Mouse (Mus musculus) CH12.LX (cell line): ENCODE data around the gene Dusp16. TPM values are rescaled to one million over a fixed set of nuclear protein-coding genes. Genes with fewer than 3 reads are reported as not detected.

Source experiments
- DNase-seq: peaks from one replicate; pipeline ENCODE4 v3.0.0-alpha.2; 2013; ENCODE audit errors: extremely low read depth
- H3K27ac ChIP-seq: 2 replicates; pipeline ENCODE4 v1.5.1; 2012; ENCODE audit warnings: low read depth, mild to moderate bottlenecking, control low read depth, moderate library complexity; ENCODE audit not compliant: insufficient read depth
- H3K27me3 ChIP-seq: replicated peaks from 2 replicates; pipeline ENCODE3; 2012; ENCODE audit warnings: inconsistent platforms
- H3K36me3 ChIP-seq, 2 experiments: replicated peaks in 1 of 2; 2 replicates each; pipeline versions ENCODE3 to v1.6.1; 2012; ENCODE audit warnings: inconsistent platforms in 1 of 2, low read length in 1 of 2, mild to moderate bottlenecking in 1 of 2, mixed read lengths in 1 of 2, moderate library complexity in 1 of 2; ENCODE audit not compliant: control insufficient read depth in 1 of 2, insufficient read depth in 1 of 2
- H3K4me1 ChIP-seq, 2 experiments: 2 replicates each; pipeline ENCODE4 v1.6.1; 2012; ENCODE audit warnings: inconsistent platforms in 1 of 2, moderate library complexity in 1 of 2; ENCODE audit not compliant: insufficient read depth in 2 of 2, control insufficient read depth in 1 of 2
- H3K4me2 ChIP-seq: 2 replicates; pipeline ENCODE4 v1.6.1; 2012; ENCODE audit warnings: low read depth, mild to moderate bottlenecking, control low read depth; ENCODE audit not compliant: poor library complexity, insufficient read depth, severe bottlenecking
- H3K4me3 ChIP-seq, 3 experiments: fragments of 150-350 bp in 1 of 3; sonication (generic) in 1 of 3; replicated peaks in 1 of 3; 2 replicates each; pipeline versions ENCODE3 to v1.5.1; 2011 to 2012; ENCODE audit warnings: low read depth in 2 of 3, low read length in 2 of 3, mild to moderate bottlenecking in 2 of 3, moderate library complexity in 2 of 3, control low read depth in 1 of 3, improper control_type of control experiment in 1 of 3, inconsistent platforms in 1 of 3, mixed read lengths in 1 of 3; ENCODE audit not compliant: poor library complexity in 1 of 3
- H3K79me2 ChIP-seq: replicated peaks from 2 replicates; pipeline ENCODE4 v1.6.1; 2012; ENCODE audit warnings: mild to moderate bottlenecking, moderate library complexity; ENCODE audit not compliant: control insufficient read depth, poor library complexity, insufficient read depth, severe bottlenecking; ENCODE audit errors: extremely low read depth
- H3K9ac ChIP-seq: 2 replicates; pipeline ENCODE4 v1.6.1; 2012; ENCODE audit warnings: low read depth, mild to moderate bottlenecking, control low read depth, moderate library complexity; ENCODE audit not compliant: insufficient read depth
- H3K9me3 ChIP-seq: replicated peaks from 2 replicates; pipeline ENCODE3; 2012; ENCODE audit warnings: low read length, inconsistent platforms, mixed read lengths
- CHD1 ChIP-seq: IDR thresholded peaks from 2 replicates; pipeline ENCODE4 v1.6.1; 2012; ENCODE audit warnings: low read depth, low read length, improper control_type of control experiment, inconsistent platforms
- CHD2 ChIP-seq: IDR thresholded peaks from 2 replicates; pipeline ENCODE4 v1.6.1; 2011; ENCODE audit warnings: low read length, improper control_type of control experiment
- E2F4 ChIP-seq: IDR thresholded peaks from 2 replicates; pipeline ENCODE4 v1.6.1; 2011; ENCODE audit warnings: low read depth, low read length, improper control_type of control experiment; ENCODE audit not compliant: insufficient replicate concordance
- ELF1 ChIP-seq: IDR thresholded peaks from 2 replicates; pipeline ENCODE4 v1.6.1; 2014; ENCODE audit warnings: low read depth, mild to moderate bottlenecking, inconsistent platforms, low read length, improper control_type of control experiment
- GABPA ChIP-seq: IDR thresholded peaks from 2 replicates; pipeline ENCODE4 v1.6.1; 2012; ENCODE audit warnings: low read depth, low read length, improper control_type of control experiment, inconsistent platforms; ENCODE audit not compliant: insufficient replicate concordance
- HCFC1 ChIP-seq: IDR thresholded peaks from 2 replicates; pipeline ENCODE4 v1.6.1; 2012; ENCODE audit warnings: low read depth, mild to moderate bottlenecking, inconsistent platforms, low read length, improper control_type of control experiment
- IRF4 ChIP-seq: IDR thresholded peaks from 2 replicates; pipeline ENCODE4 v1.6.1; 2014; ENCODE audit warnings: low read depth, mild to moderate bottlenecking, inconsistent platforms, low read length, improper control_type of control experiment
- JUN ChIP-seq: IDR thresholded peaks from 2 replicates; pipeline ENCODE4 v1.6.1; 2011; ENCODE audit warnings: low read depth, mild to moderate bottlenecking, low read length, improper control_type of control experiment, moderate library complexity; ENCODE audit not compliant: insufficient read depth
- JUND ChIP-seq: conservative IDR thresholded peaks from 2 replicates; pipeline ENCODE4 v1.6.1; 2011; ENCODE audit warnings: low read depth, low read length, improper control_type of control experiment
- KAT2A ChIP-seq: IDR thresholded peaks from 2 replicates; pipeline ENCODE4 v1.6.1; 2012; ENCODE audit warnings: low read length, improper control_type of control experiment, inconsistent platforms; ENCODE audit not compliant: insufficient replicate concordance
- MAFK ChIP-seq: IDR thresholded peaks from 2 replicates; pipeline ENCODE4 v1.6.1; 2011; ENCODE audit warnings: low read length, improper control_type of control experiment; ENCODE audit not compliant: insufficient replicate concordance
- MAZ ChIP-seq: IDR thresholded peaks from 2 replicates; pipeline ENCODE4 v1.6.1; 2012; ENCODE audit warnings: low read depth, mild to moderate bottlenecking, inconsistent platforms, low read length, improper control_type of control experiment, moderate library complexity
- MXI1 ChIP-seq: IDR thresholded peaks from 2 replicates; pipeline ENCODE4 v1.6.1; 2011; ENCODE audit warnings: mild to moderate bottlenecking, low read depth, low read length, improper control_type of control experiment
- PAX5 ChIP-seq: IDR thresholded peaks from 2 replicates; pipeline ENCODE4 v1.6.1; 2012; ENCODE audit warnings: low read length, inconsistent platforms, mixed read lengths
- RAD21 ChIP-seq: IDR thresholded peaks from 2 replicates; pipeline ENCODE4 v1.6.1; 2011; ENCODE audit warnings: low read depth, mild to moderate bottlenecking, low read length, improper control_type of control experiment, moderate library complexity
- USF1 ChIP-seq: IDR thresholded peaks from 2 replicates; pipeline ENCODE4 v1.6.1; 2014; ENCODE audit warnings: low read depth, mild to moderate bottlenecking, inconsistent platforms, low read length, improper control_type of control experiment
- ZC3H11A ChIP-seq: IDR thresholded peaks from 2 replicates; pipeline ENCODE4 v1.6.1; 2012; ENCODE audit warnings: low read depth, mild to moderate bottlenecking, inconsistent platforms, low read length, improper control_type of control experiment
- dilution Hi-C: fragments of 300-500 bp; cut with MboI; formaldehyde crosslinking; loops from 2 replicates; pipeline ENCODE4 v1.14.3; 2020; ENCODE audit warnings: low sequenced_read_pairs; ENCODE audit not compliant: extremely low pct_unique_long_range_greater_than_20kb, extremely low pct_ligation_motif_present
- in situ Hi-C: fragments of 300-500 bp; cut with MboI; formaldehyde crosslinking; loops from 3 replicates; pipeline ENCODE4 v1.14.3; 2019; ENCODE audit warnings: low sequenced_read_pairs, low pct_ligation_motif_present, low pct_unique_long_range_greater_than_20kb, mixed read lengths
- polyA plus RNA-seq: library from polyadenylated mRNA; unstranded; fragments of >175 nt; gene quantifications from 2 replicates; pipeline ENCODE4 v1.2.1, GENCODE M21; 2012; ENCODE audit warnings: low read depth; ENCODE audit not compliant: insufficient read length
- total RNA-seq, 2 experiments: library from RNA; depleted of rRNA; stranded (reverse); fragments of 300-350 nt in 1 of 2; fragments of >200 nt in 1 of 2; gene quantifications; 2 replicates each; pipeline ENCODE4 v1.2.3; 2012 to 2014

Dusp16 gene
- total and polyA plus RNA-seq, 3 experiments = 3.7 to 13.1 (median 10.6) TPM

DNA sequence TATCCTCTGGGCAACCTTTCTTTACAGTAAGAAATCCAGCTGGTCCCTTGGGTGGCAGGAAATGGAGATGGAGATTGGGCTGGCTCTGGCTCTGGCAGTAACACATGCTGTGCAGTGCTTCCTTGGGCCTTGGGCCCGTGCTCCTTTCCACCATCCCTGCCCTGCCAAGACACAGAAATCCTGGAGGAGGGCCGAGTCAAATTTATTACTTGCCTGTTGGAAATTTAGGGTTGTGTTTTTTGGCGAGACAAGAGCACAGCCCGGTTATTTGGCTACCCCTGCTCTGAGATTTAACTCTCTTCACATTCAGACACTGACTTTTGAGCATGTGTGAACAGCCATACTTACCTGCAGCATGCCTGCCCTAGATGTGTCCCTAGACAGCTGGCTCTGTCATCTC is 96.3 kb downstream of the Dusp16 start:
- H3K36me3 ChIP-seq = peaks cover 0 to 12% of the 10 kb centered on the region in 2 experiments
- dilution Hi-C loops = no loop called here
- no peak for DNase-seq
- no peaks in the 10 kb centered on the region for H3K79me2 ChIP-seq
- H3K27me3 ChIP-seq = no peaks in the 10 kb centered on the region
- H3K4me2 ChIP-seq = no peak overlapping the region
- H3K4me3 ChIP-seq = no peak overlapping the region
- no peak overlapping the region for H3K27ac ChIP-seq
- H3K9ac ChIP-seq = no peak overlapping the region
- TF ChIP-seq MAFK (no peak), IRF4 (no peak), KAT2A (no peak), RAD21 (no peak), HCFC1 (no peak)
- H3K9me3 ChIP-seq = no peaks in the 10 kb centered on the region
- H3K4me1 ChIP-seq = peaks cover 0 to 5% of the 10 kb centered on the region in 2 experiments; a peak in 2 of 4 replicates
- in situ Hi-C loops = no loop called here

DNA sequence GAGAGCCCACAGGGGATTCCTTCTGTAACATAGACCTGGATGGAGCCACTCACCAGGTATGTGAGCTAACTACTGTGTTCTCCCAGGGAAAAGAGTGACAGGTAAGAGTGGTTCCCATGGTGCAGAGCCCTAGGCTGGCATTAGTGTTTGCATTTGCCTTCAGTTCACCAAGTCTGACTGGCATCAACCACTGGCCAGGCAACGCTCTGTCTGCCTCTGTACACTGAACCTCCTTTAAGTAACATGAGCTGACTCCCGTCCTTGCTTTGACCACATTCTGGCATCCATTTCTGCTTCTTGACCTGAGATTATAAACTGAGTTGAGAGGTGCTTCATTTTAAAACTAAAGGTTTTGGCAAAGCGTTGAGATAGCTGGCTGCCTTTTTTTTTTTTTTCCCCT is 96.8 kb downstream of the Dusp16 start:
- Histone ChIP-seq H3K36me3 (peaks cover 0 to 12% of the 10 kb centered on the region in 2 experiments), H3K4me1 (peaks cover 0 to under 1% of the 10 kb centered on the region in 2 experiments; a peak in 1 of 4 replicates), H3K9me3 (no peaks in the 10 kb centered on the region), H3K27ac (no peak overlapping the region)
- in situ Hi-C loops = no loop called here
- dilution Hi-C loops = no loop called here
- TF ChIP-seq JUND (no peak), MXI1 (no peak), PAX5 (no peak), E2F4 (no peak), IRF4 (no peak)
- TF ChIP-seq, all 38 proteins: peak for 0
- H3K27me3 ChIP-seq = no peaks in the 10 kb centered on the region
- H3K9ac ChIP-seq = no peak overlapping the region
- no peaks in the 10 kb centered on the region for H3K79me2 ChIP-seq
- no peak overlapping the region for H3K4me3 ChIP-seq
- H3K4me2 ChIP-seq = no peak overlapping the region
- DNase-seq = no peak

DNA sequence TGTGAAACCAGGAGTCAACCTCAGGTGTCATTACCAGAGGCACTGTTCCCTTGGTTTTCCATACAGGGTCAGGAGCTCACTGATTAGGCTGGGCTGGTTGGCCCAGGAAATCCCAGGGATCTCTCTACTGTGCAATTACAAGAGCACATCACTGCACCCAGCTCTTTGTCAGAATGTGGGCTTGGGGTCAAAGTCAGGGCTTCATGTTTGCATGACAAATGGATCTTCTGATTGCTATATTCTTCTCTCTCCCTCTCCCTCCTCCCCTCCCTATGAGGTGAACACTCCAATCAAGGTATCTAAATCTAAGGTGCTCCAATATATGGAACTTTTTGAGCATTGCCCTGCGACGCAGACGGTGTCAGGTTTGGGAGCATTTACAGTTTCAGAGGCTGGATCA is 97.4 kb downstream of the Dusp16 start:
- Histone ChIP-seq H3K79me2 (no peaks in the 10 kb centered on the region), H3K36me3 (peaks cover 0 to 12% of the 10 kb centered on the region in 2 experiments)
- in situ Hi-C loops = no loop called here
- no peak for TF ChIP-seq ZC3H11A
- no peak for TF ChIP-seq CHD1
- no peak for TF ChIP-seq GABPA
- TF ChIP-seq JUN = no peak
- no peak for TF ChIP-seq CHD2
- TF ChIP-seq MXI1 = no peak
- no peak for TF ChIP-seq HCFC1
- TF ChIP-seq USF1 = no peak
- TF ChIP-seq MAZ = no peak
- TF ChIP-seq KAT2A = no peak
- TF ChIP-seq ELF1 = no peak
- TF ChIP-seq, all 38 proteins: peak for 0
- no peak for DNase-seq
- Histone ChIP-seq H3K9me3 (no peaks in the 10 kb centered on the region), H3K27ac (no peak overlapping the region), H3K27me3 (no peaks in the 10 kb centered on the region), H3K4me2 (no peak overlapping the region), H3K4me3 (no peak overlapping the region), H3K4me1 (no peaks in the 10 kb centered on the region), H3K9ac (no peak overlapping the region)
- dilution Hi-C loops = no loop called here
